Mouse (Mus musculus): ENCODE results near the gene Scnm1. TPM values are rescaled to one million over a fixed set of nuclear protein-coding genes. Genes with fewer than 3 reads are reported as not detected.

Gene Scnm1
- total and polyA plus RNA-seq, 3 experiments = 50.5 to 59.2 (median 53.1) TPM

DNA sequence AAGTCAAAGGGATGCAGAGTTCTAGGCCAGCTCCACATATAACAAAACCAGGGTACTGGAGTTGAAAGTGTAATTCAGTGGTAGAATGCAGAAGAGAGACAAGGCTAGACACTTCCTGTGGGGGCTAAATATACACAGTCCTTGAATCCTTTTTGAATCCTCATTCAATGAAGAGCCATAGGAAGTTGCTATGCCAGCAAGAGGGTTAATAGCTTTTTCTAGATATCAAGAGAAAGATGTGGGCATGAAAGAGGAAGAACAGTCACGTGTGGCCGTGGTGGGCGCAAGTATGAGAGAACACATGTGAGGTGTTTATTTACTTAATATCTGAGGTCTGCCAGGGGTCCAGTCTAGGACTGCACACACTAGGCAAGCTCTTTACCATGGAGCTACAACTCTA lies 2.5 kb upstream of the Scnm1 start:
- Histone ChIP-seq H3K9ac (ENCODE audit: insufficient read depth, low read depth) (peak overlapping the region; percentile 81), H3K9me3 (replicated peaks; ENCODE audit: low read length) (peaks cover 3% of the 10 kb centered on the region), H3K27ac (ENCODE audit: insufficient read depth, low read depth) (peak overlapping the region; percentile 65), H3K4me1 (ENCODE audit: control insufficient read depth in 1 of 2, insufficient read depth in 2 of 2) (peaks cover 19 to 45% of the 10 kb centered on the region in 2 experiments), H3K4me3 (replicated peaks in 1 of 3; ENCODE audit: low read depth in 2 of 3, low read length in 2 of 3, poor library complexity in 1 of 3) (peak overlapping the region in 1 of 3 experiments; percentile 54), H3K36me3 (replicated peaks in 1 of 2; ENCODE audit: control insufficient read depth in 1 of 2, insufficient read depth in 1 of 2, low read length in 1 of 2) (peaks cover 19 to 33% of the 10 kb centered on the region in 2 experiments), H3K27me3 (replicated peaks) (no peaks in the 10 kb centered on the region), H3K79me2 (replicated peaks; ENCODE audit: control insufficient read depth, extremely low read depth, insufficient read depth, poor library complexity, severe bottlenecking) (peaks cover 16% of the 10 kb centered on the region), H3K4me2 (ENCODE audit: insufficient read depth, low read depth, poor library complexity, severe bottlenecking) (peak overlapping the region; percentile 97)
- in situ Hi-C loops (cut with MboI; ENCODE audit: low pct_ligation_motif_present, low pct_unique_long_range_greater_than_20kb, low sequenced_read_pairs) = no loop called here
- dilution Hi-C loops (cut with MboI; ENCODE audit: extremely low pct_ligation_motif_present, extremely low pct_unique_long_range_greater_than_20kb, low sequenced_read_pairs) = no loop called here
- TF ChIP-seq E2F4 (IDR thresholded peaks at IDR 0.05; ENCODE audit: insufficient replicate concordance, low read depth, low read length) (no peak), BHLHE40 (IDR thresholded peaks at IDR 0.05; ENCODE audit: low read depth, low read length) (peak; percentile 29; the same call in 1 of the 2 replicates)
- DNase-seq (ENCODE audit: extremely low read depth) = no peak

DNA sequence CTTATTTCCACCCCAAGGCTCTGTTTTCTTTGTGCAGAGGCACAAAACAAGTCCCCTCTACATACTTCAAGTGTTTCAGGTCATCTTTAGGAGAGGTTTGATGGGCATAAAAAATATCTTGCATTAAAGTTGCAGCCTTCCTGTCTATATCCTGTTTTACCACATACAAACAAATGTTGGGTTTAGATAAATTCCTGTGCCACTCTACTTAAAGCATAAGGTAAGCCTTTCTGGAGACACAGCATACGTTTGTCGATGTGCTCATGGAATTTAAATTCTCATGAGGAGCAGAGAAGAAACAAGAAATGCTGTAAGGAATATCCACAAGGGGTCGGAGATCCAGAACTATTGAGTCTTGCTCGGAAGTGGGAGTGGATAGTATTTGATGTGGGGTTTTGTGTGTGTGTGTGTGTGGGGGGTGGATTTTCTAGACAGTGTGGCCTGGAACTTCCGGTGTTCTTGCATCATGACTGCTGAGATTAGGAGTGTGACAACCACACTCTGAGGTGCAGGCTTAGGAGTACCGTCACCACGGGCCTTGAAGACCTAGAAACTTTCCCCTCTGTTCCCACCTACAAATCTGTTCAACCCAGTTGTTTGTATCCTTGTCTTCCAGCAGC lies 1.7 kb upstream of the Scnm1 start:
- Histone ChIP-seq H3K4me1 (ENCODE audit: control insufficient read depth in 1 of 2, insufficient read depth in 2 of 2) (peaks cover 18 to 37% of the 10 kb centered on the region in 2 experiments), H3K79me2 (replicated peaks; ENCODE audit: control insufficient read depth, extremely low read depth, insufficient read depth, poor library complexity, severe bottlenecking) (peaks cover 16% of the 10 kb centered on the region), H3K27me3 (replicated peaks) (no peaks in the 10 kb centered on the region), H3K27ac (ENCODE audit: insufficient read depth, low read depth) (peak overlapping the region; percentile 65), H3K4me3 (replicated peaks in 1 of 3; ENCODE audit: low read depth in 2 of 3, low read length in 2 of 3, poor library complexity in 1 of 3) (peak overlapping the region; percentile 50 to 64 (median 54)), H3K9me3 (replicated peaks; ENCODE audit: low read length) (peaks cover 3% of the 10 kb centered on the region), H3K9ac (ENCODE audit: insufficient read depth, low read depth) (peak overlapping the region; percentile 81), H3K36me3 (replicated peaks in 1 of 2; ENCODE audit: control insufficient read depth in 1 of 2, insufficient read depth in 1 of 2, low read length in 1 of 2) (peaks cover 22 to 37% of the 10 kb centered on the region in 2 experiments), H3K4me2 (ENCODE audit: insufficient read depth, low read depth, poor library complexity, severe bottlenecking) (peak overlapping the region; percentile 97)
- peak; percentile 77 for DNase-seq (ENCODE audit: extremely low read depth)
- dilution Hi-C loops (cut with MboI; ENCODE audit: extremely low pct_ligation_motif_present, extremely low pct_unique_long_range_greater_than_20kb, low sequenced_read_pairs) = no loop called here
- in situ Hi-C loops (cut with MboI; ENCODE audit: low pct_ligation_motif_present, low pct_unique_long_range_greater_than_20kb, low sequenced_read_pairs) = no loop called here
- no peak; the same call in 1 of the 2 replicates for TF ChIP-seq CHD1 (IDR thresholded peaks at IDR 0.05; ENCODE audit: low read depth, low read length)
- TF ChIP-seq RAD21 (IDR thresholded peaks at IDR 0.05; ENCODE audit: low read depth, low read length) = no peak
- TF ChIP-seq MAFK (IDR thresholded peaks at IDR 0.05; ENCODE audit: insufficient replicate concordance, low read length) = no peak
- peak; percentile 50 for TF ChIP-seq ETS1 (conservative IDR thresholded peaks at IDR 0.05; ENCODE audit: low read depth, low read length)
- TF ChIP-seq CTCF (conservative IDR thresholded peaks at IDR 0.05 in 1 of 2, IDR thresholded peaks at IDR 0.05 in 1 of 2; ENCODE audit: low read depth in 2 of 2, low read length in 2 of 2) = no peak
- no peak for TF ChIP-seq SMC3 (IDR thresholded peaks at IDR 0.05; ENCODE audit: low read depth, low read length)
- TF ChIP-seq MAX (IDR thresholded peaks at IDR 0.05; ENCODE audit: low read length) = peak; percentile 83
- peak; percentile 72; the same call in 1 of the 2 replicates for TF ChIP-seq MAZ (IDR thresholded peaks at IDR 0.05; ENCODE audit: low read depth, low read length)
- TF ChIP-seq MXI1 (IDR thresholded peaks at IDR 0.05; ENCODE audit: low read depth, low read length) = no peak; the same call in 1 of the 2 replicates
- TF ChIP-seq PAX5 (IDR thresholded peaks at IDR 0.05; ENCODE audit: low read length) = no peak
- TF ChIP-seq IRF4 (IDR thresholded peaks at IDR 0.05; ENCODE audit: low read depth, low read length) = peak; percentile 63
- peak; percentile 65 for TF ChIP-seq TCF12 (IDR thresholded peaks at IDR 0.05; ENCODE audit: low read depth, low read length)
- TF ChIP-seq MYC (IDR thresholded peaks at IDR 0.05; ENCODE audit: low read depth, low read length) = peak; percentile 93
- TF ChIP-seq SIN3A (IDR thresholded peaks at IDR 0.05; ENCODE audit: low read length) = peak; percentile 84
- no peak for TF ChIP-seq ZC3H11A (IDR thresholded peaks at IDR 0.05; ENCODE audit: low read depth, low read length)
- peak; percentile 62 for TF ChIP-seq NELFE (IDR thresholded peaks at IDR 0.05; ENCODE audit: low read depth, low read length)
- TF ChIP-seq MEF2A (IDR thresholded peaks at IDR 0.05; ENCODE audit: borderline replicate concordance, low read depth, low read length) = 0 out of 2 replicates have a peak, but pooled peaks have one; percentile 49
- TF ChIP-seq NRF1 (IDR thresholded peaks at IDR 0.05; ENCODE audit: low read depth, low read length) = 0 out of 2 replicates have a peak, but pooled peaks have one; percentile 22
- no peak for TF ChIP-seq ZKSCAN1 (IDR thresholded peaks at IDR 0.05; ENCODE audit: borderline replicate concordance, low read depth, low read length)
- peak; percentile 81; the same call in 1 of the 2 replicates for TF ChIP-seq ZMIZ1 (IDR thresholded peaks at IDR 0.05; ENCODE audit: low read depth, low read length)
- no peak for TF ChIP-seq GABPA (IDR thresholded peaks at IDR 0.05; ENCODE audit: insufficient replicate concordance, low read depth, low read length)
- TF ChIP-seq BHLHE40 (IDR thresholded peaks at IDR 0.05; ENCODE audit: low read depth, low read length) = peak; percentile 58; the same call in 1 of the 2 replicates
- TF ChIP-seq JUND (conservative IDR thresholded peaks at IDR 0.05; ENCODE audit: low read depth, low read length) = no peak
- peak; percentile 56 for TF ChIP-seq POLR2A (IDR thresholded peaks at IDR 0.05; ENCODE audit: low read depth, low read length)
- 0 out of 2 replicates have a peak, but pooled peaks have one; percentile 24 for TF ChIP-seq E2F4 (IDR thresholded peaks at IDR 0.05; ENCODE audit: insufficient replicate concordance, low read depth, low read length)
- TF ChIP-seq USF1 (IDR thresholded peaks at IDR 0.05; ENCODE audit: low read depth, low read length) = no peak
- TF ChIP-seq KAT2A (IDR thresholded peaks at IDR 0.05; ENCODE audit: insufficient replicate concordance, low read length) = 0 out of 2 replicates have a peak, but pooled peaks have one; percentile 52
- peak; percentile 50; the same call in 1 of the 2 replicates for TF ChIP-seq EP300 (IDR thresholded peaks at IDR 0.05; ENCODE audit: low read length)
- TF ChIP-seq CHD2 (IDR thresholded peaks at IDR 0.05; ENCODE audit: low read length) = peak; percentile 29; the same call in 1 of the 2 replicates
- no peak for TF ChIP-seq JUN (IDR thresholded peaks at IDR 0.05; ENCODE audit: insufficient read depth, low read depth, low read length)
- TF ChIP-seq ZNF384 (IDR thresholded peaks at IDR 0.05; ENCODE audit: low read depth, low read length) = 0 out of 2 replicates have a peak, but pooled peaks have one; percentile 7

All from CH12.LX (cell line).